Mouse (Mus musculus): ENCODE data around the gene Ccnb2.

DNA sequence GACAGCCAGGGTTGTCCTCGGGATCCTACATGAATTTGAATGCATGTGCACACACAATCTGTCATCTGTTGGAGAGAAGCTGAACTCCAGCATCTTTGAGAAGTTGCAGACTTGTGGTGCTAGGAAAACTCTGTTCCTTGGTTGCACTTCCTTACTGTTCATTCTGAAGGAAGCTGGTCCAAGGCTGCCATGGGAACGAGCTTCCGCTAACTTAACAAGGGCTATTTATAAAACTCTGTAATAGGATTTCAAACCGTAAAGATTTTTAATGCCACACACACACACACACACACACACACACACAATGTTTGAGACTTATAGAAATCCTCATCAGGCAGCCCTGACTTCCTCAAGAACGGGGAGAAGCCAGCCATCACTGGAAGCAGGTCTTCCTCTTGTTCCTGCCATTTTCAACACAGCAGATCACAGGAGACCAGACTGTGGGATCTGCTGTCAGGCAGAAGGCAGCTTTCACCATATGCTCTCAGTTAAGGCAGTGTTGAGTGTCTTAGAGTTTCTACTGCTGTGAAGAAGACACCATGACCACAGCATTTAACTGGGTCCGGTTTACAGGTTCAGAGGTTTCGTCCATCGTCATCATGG lies 19.3 kb downstream of the Ccnb2 start:
- no peak for TF ChIP-seq CTCF (conservative IDR thresholded peaks at IDR 0.05; ENCODE audit: low read length)
- TF ChIP-seq POU5F1 (IDR thresholded peaks at IDR 0.05; ENCODE audit: borderline replicate concordance, low read length): no peak
- TF ChIP-seq NANOG (IDR thresholded peaks at IDR 0.05; ENCODE audit: borderline replicate concordance, low read length): no peak

Data from E14TG2a.4 (cell line).